Mouse (Mus musculus) thymus, adult 2 months (tissue): ENCODE measurements at regions not wholly inside any gene's neighbourhood (a gene's known extent, or its start where the extent isn't known, plus 50 kb on each side); places are given as distances from the start of the nearest gene placed in this dataset.

Source experiments
- CTCF ChIP-seq: fragments of 200-500 bp; IDR thresholded peaks from 2 replicates; pipeline ENCODE4 v1.5.1; 2012; ENCODE audit warnings: mild to moderate bottlenecking, control low read depth, low read length, moderate library complexity, borderline replicate concordance; ENCODE audit not compliant: control insufficient read depth, poor library complexity, insufficient read depth; ENCODE audit errors: extremely low read depth
- POLR2A ChIP-seq: fragments of 200-500 bp; IDR thresholded peaks from 2 replicates; pipeline ENCODE4 v1.6.1; 2012; ENCODE audit warnings: mild to moderate bottlenecking, low read length, control low read depth, moderate library complexity; ENCODE audit not compliant: control insufficient read depth, poor library complexity, insufficient read depth; ENCODE audit errors: extremely low read depth

DNA sequence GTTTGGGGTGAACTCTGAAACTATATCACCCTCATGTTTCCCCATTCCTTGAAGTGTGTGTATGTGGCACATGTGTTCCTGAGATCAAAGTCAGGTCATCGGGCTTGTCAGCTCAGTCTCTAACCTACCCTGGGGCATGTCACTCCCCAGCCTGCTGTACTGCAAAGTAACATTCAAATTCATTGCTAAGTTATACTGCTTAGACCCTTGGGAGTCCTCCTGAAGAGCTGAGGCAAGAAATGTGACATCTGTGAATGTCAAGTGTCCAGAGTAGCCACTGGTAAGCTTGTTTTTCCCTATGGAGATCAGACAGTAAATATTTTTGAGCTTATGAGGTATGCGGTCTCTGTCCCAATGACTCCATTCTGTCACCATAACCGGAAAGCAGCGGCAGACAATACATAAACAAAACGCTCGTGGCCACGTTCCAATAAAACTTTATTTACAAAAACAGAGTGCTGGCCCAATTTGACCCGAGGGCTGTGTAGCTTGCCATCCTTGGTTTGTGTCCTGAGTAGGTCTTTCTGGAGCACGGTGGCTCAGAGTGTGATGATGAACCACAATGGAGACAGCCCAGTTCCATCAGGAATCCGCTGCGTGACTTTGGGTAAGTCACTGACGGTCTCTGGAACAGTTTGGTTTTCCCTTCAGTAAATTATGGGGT, 84.2 kb downstream of the E030025P04Rik start:
- no peak for TF ChIP-seq POLR2A
- no peak for TF ChIP-seq CTCF
